Mouse (Mus musculus): ENCODE data around the gene Zbtb34. TPM values are rescaled to one million over a fixed set of nuclear protein-coding genes. Genes with fewer than 3 reads are reported as not detected.

Zbtb34 gene
- polyA plus RNA-seq, 1 experiment from 2014 or later, result 7.3 TPM

DNA sequence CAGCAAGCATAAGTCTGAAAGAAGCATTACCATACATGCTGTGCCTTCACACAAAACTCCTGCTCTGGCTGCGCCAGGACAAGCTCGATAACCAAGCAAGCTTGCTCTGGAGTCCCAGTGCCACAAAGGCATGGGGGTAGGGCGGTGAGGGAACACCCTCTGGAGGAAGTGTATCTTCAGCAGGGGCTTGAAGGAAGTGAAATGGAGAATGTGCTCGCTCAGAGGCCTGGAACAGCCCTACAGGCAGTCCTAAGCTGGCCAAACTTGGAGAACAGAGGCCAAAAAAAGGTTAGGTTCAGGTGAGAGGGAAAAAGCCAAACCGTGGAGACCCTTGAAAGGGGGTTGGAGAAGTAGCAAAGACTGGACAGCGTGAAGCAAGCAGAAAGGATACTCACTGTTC lies 1.8 kb downstream of the Zbtb34 start:
- Histone ChIP-seq H3K9ac (replicated peaks) (peak overlapping the region; percentile 99; the same call in 1 of the 2 replicates), H3K4me3 (replicated peaks) (peak overlapping the region; percentile 94; the same call in 1 of the 2 replicates), H3K4me1 (replicated peaks) (peaks cover 34% of the 10 kb centered on the region), H3K27me3 (no peaks in the 10 kb centered on the region), H3K27ac (no peak overlapping the region), H3K9me3 (no peaks in the 10 kb centered on the region), H3K4me2 (replicated peaks) (peak overlapping the region; percentile 97), H3K36me3 (peaks cover 21% of the 10 kb centered on the region)
- ATAC-seq, result no peak
- WGBS, result 45% methylated on average over 6 of the region's 6 CpGs

DNA sequence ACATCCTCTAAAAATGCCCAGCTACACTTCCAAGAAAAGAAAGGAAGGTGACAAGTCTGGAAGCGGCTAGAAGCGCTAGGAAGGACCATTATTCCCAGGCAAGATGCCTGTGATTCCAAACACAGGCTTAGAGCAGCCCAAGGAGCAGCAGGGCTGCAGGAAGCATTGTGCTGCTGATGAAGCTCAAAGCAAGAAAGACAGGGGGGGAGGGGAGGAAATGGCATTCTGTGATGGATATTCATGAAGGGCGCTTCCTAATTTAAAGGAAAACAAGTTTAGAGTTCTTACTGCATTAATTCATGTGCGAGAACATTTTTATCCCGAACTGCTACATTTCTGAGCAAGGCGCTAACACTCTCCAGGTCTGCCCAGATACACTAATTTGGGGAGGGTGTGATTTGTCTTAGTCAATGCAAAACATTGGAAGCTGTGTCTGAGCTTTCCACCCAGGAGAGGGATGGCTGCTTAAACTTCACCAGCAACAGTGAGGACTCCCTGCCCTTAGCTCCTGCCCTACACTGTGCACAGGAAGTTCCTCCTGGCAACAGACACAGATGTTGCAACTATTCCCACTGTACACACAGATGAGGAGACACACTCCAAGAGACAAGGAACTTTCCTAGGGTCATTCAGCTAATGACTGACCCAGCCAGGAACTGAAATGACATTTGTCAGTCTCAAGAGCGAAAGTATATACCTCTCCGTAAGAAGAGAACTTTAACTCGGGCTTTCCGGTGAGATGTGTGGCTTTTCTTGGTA lies 4.3 kb downstream of the Zbtb34 start:
- Histone ChIP-seq H3K4me3 (replicated peaks) (no peak overlapping the region), H3K9me3 (no peaks in the 10 kb centered on the region), H3K9ac (replicated peaks) (0 out of 2 replicates have a peak overlapping the region, but pooled peaks have one; percentile 28), H3K27ac (no peak overlapping the region), H3K36me3 (peaks cover 34% of the 10 kb centered on the region), H3K27me3 (no peaks in the 10 kb centered on the region), H3K4me1 (replicated peaks) (peaks cover 34% of the 10 kb centered on the region), H3K4me2 (replicated peaks) (no peak overlapping the region)
- ATAC-seq, result no peak
- 58% methylated on average over 10 of the region's 10 CpGs for WGBS

DNA sequence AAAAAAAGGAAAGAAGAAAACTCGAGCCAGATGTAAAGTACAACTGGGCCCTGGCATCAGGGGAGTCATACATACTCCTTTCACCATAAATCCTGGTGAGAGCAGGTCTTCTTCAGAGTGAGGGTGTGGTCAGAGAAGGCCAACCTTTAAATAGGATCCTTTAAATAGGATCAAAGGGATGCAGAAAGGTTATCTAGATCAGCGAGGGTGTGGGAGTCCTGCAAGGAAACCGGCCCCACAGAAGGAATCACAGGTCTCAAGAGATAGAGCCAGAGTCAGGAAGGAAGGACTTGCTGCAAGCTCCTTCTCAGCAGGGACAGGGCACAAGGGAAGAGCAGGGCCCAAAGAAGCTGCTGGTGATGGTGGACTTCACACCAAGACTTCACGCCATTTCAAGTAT lies 13.7 kb downstream of the Zbtb34 start:
- no peak overlapping the region for H3K9ac ChIP-seq (replicated peaks)

GRCm38 (mm10) chr2:33414019-33414418 lies 17.1 kb downstream of the Zbtb34 start:
- 93% methylated on average over 13 of the region's 13 CpGs for WGBS
- ATAC-seq, result no peak

More for the DNA sequence above, 13.7 kb downstream of the Zbtb34 start:
- Histone ChIP-seq H3K4me1 (replicated peaks) (no peaks in the 10 kb centered on the region), H3K9me3 (no peaks in the 10 kb centered on the region), H3K27me3 (no peaks in the 10 kb centered on the region), H3K4me2 (replicated peaks) (no peak overlapping the region), H3K4me3 (replicated peaks) (no peak overlapping the region), H3K36me3 (peaks cover 12% of the 10 kb centered on the region; the same call in 1 of the 2 replicates), H3K27ac (no peak overlapping the region)
- WGBS, result 90% methylated on average over 4 of the region's 4 CpGs
- no peak for ATAC-seq

DNA sequence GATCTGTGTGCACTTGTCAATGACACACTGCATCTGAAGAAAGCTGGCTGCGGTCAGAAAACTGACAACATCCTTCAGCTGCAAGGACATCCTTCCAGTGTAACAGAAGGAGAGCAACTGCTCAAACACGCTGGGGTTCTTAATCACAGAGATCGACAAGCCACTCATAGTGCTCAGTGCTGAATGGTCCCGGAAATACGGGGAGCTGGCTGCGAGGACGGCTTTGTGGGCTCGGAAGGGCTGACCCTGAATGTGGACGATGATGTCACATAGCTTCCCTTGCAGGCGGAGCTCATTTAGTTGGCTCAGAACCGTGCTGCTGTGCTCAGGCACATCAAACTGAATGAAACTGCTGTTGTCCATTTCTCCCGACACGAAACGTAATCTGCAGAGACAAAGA lies 19.0 kb downstream of the Zbtb34 start:
- peaks cover 42% of the 10 kb centered on the region for H3K36me3 ChIP-seq
- H3K27me3 ChIP-seq, result no peaks in the 10 kb centered on the region
- no peak overlapping the region for H3K27ac ChIP-seq
- H3K4me2 ChIP-seq (replicated peaks), result no peak overlapping the region
- H3K4me1 ChIP-seq (replicated peaks), result no peaks in the 10 kb centered on the region
- H3K9ac ChIP-seq (replicated peaks), result no peak overlapping the region
- no peaks in the 10 kb centered on the region for H3K9me3 ChIP-seq
- H3K4me3 ChIP-seq (replicated peaks), result no peak overlapping the region
- ATAC-seq, result no peak
- WGBS, result 85% methylated on average over 14 of the region's 14 CpGs

More at GRCm38 (mm10) chr2:33414019-33414418, 17.1 kb downstream of the Zbtb34 start:
- H3K4me3 ChIP-seq (replicated peaks), result no peak overlapping the region
- H3K4me1 ChIP-seq (replicated peaks), result no peaks in the 10 kb centered on the region
- H3K27me3 ChIP-seq, result no peaks in the 10 kb centered on the region
- no peaks in the 10 kb centered on the region for H3K9me3 ChIP-seq
- H3K36me3 ChIP-seq, result peaks cover 31% of the 10 kb centered on the region
- H3K9ac ChIP-seq (replicated peaks), result no peak overlapping the region
- H3K27ac ChIP-seq, result no peak overlapping the region
- no peak overlapping the region for H3K4me2 ChIP-seq (replicated peaks)

- Histone ChIP-seq H3K4me2 (replicated peaks) (no peak overlapping the region), H3K9me3 (no peaks in the 10 kb centered on the region), H3K4me3 (replicated peaks) (no peak overlapping the region), H3K36me3 (peaks cover 8% of the 10 kb centered on the region), H3K27ac (no peak overlapping the region), H3K4me1 (replicated peaks) (peaks cover 3% of the 10 kb centered on the region; the same call in 1 of the 2 replicates), H3K9ac (replicated peaks) (no peak overlapping the region), H3K27me3 (no peaks in the 10 kb centered on the region)
- ATAC-seq, result no peak
- 80% methylated on average over 4 of the region's 4 CpGs for WGBS
Observed at GRCm38 (mm10) chr2:33403511-33404003, 27.6 kb downstream of the Zbtb34 start.

DNA sequence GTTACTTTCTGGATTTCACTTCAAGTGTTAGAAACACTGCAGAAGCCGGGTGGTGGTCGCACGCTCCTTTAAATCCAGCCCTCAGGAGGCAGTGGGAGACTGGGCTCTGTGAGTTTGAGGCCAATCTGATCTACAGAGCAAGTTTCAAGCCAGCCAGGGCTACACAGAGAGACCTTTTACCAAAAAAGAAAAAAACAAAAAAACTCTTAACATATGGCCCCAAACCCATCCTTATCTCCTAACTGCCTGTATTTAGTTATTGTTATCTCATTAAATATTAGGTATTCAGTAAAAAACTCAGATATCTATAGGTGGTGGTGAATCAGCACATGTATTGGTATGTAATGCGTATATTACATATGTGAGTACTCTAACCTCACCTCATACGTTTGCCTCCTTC lies 28.5 kb downstream of the Zbtb34 start:
- 68% methylated on average over 5 of the region's 5 CpGs for WGBS
- H3K4me1 ChIP-seq (replicated peaks), result peaks cover 3% of the 10 kb centered on the region; the same call in 1 of the 2 replicates
- ATAC-seq, result no peak
- H3K27ac ChIP-seq, result no peak overlapping the region
- H3K4me2 ChIP-seq (replicated peaks), result no peak overlapping the region
- H3K9ac ChIP-seq (replicated peaks), result no peak overlapping the region
- no peaks in the 10 kb centered on the region for H3K9me3 ChIP-seq
- H3K4me3 ChIP-seq (replicated peaks), result no peak overlapping the region
- no peaks in the 10 kb centered on the region for H3K36me3 ChIP-seq
- no peaks in the 10 kb centered on the region for H3K27me3 ChIP-seq

- Histone ChIP-seq H3K4me2 (replicated peaks) (no peak overlapping the region), H3K4me1 (replicated peaks) (peaks cover 3% of the 10 kb centered on the region; the same call in 1 of the 2 replicates), H3K36me3 (no peaks in the 10 kb centered on the region), H3K9me3 (no peaks in the 10 kb centered on the region), H3K4me3 (replicated peaks) (no peak overlapping the region), H3K9ac (replicated peaks) (no peak overlapping the region), H3K27ac (no peak overlapping the region), H3K27me3 (no peaks in the 10 kb centered on the region)
- peak; percentile 50; the same call in 1 of the 2 replicates for ATAC-seq
- 38% methylated on average over 7 of the region's 7 CpGs for WGBS
Observed at GRCm38 (mm10) chr2:33402236-33402635, 28.9 kb downstream of the Zbtb34 start.

GRCm38 (mm10) chr2:33401217-33401616 lies 29.9 kb downstream of the Zbtb34 start:
- no peak overlapping the region for H3K4me2 ChIP-seq (replicated peaks)
- no peaks in the 10 kb centered on the region for H3K9me3 ChIP-seq
- no peak for ATAC-seq
- H3K27ac ChIP-seq, result no peak overlapping the region
- H3K4me1 ChIP-seq (replicated peaks), result no peaks in the 10 kb centered on the region
- H3K4me3 ChIP-seq (replicated peaks), result no peak overlapping the region
- no peaks in the 10 kb centered on the region for H3K27me3 ChIP-seq
- 38% methylated on average over 3 of the region's 3 CpGs for WGBS
- no peak overlapping the region for H3K9ac ChIP-seq (replicated peaks)
- no peaks in the 10 kb centered on the region for H3K36me3 ChIP-seq

- no peak overlapping the region for H3K4me3 ChIP-seq (replicated peaks)
- H3K36me3 ChIP-seq, result no peaks in the 10 kb centered on the region
- no peaks in the 10 kb centered on the region for H3K4me1 ChIP-seq (replicated peaks)
- ATAC-seq, result no peak
- WGBS, result 88% methylated on average over 5 of the region's 5 CpGs
- no peak overlapping the region for H3K9ac ChIP-seq (replicated peaks)
- H3K4me2 ChIP-seq (replicated peaks), result no peak overlapping the region
- H3K9me3 ChIP-seq, result no peaks in the 10 kb centered on the region
- no peak overlapping the region for H3K27ac ChIP-seq
- no peaks in the 10 kb centered on the region for H3K27me3 ChIP-seq
Observed at GRCm38 (mm10) chr2:33400541-33400940, 30.6 kb downstream of the Zbtb34 start.

- Histone ChIP-seq H3K36me3 (no peaks in the 10 kb centered on the region), H3K27me3 (no peaks in the 10 kb centered on the region), H3K27ac (no peak overlapping the region), H3K4me2 (replicated peaks) (no peak overlapping the region), H3K9me3 (no peaks in the 10 kb centered on the region), H3K9ac (replicated peaks) (no peak overlapping the region), H3K4me3 (replicated peaks) (no peak overlapping the region), H3K4me1 (replicated peaks) (0 out of 2 replicates have a peak, but pooled peaks cover 2% of the 10 kb centered on the region)
- no peak for ATAC-seq
- WGBS, result 75% methylated on average over 7 of the region's 7 CpGs
Observed at GRCm38 (mm10) chr2:33399091-33399490, 32.0 kb downstream of the Zbtb34 start.

DNA sequence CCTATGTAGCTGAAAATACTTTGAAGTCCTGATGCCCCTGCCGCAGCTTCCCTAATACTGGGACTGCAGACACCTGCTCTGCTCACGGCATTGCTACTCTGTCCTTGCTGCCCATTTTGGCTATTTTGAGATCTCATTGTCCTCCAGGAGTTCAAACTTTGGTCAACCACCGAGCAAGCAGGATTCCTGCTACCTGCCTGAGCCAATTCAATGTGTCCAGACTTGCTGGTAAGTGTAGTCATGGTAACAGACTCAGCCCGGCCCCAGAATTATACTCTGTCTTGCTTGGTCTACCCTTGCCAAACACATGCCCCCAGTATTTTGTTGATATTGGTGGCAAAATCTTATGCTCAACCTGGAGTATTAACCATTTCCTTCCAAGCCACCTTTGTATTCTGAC lies 34.1 kb downstream of the Zbtb34 start:
- H3K9ac ChIP-seq (replicated peaks), result no peak overlapping the region
- WGBS, result 82% methylated on average over 4 of the region's 4 CpGs
- H3K4me3 ChIP-seq (replicated peaks), result no peak overlapping the region
- 0 out of 2 replicates have a peak, but pooled peaks cover 7% of the 10 kb centered on the region for H3K4me1 ChIP-seq (replicated peaks)
- no peaks in the 10 kb centered on the region for H3K27me3 ChIP-seq
- no peak for ATAC-seq
- no peak overlapping the region for H3K4me2 ChIP-seq (replicated peaks)
- no peaks in the 10 kb centered on the region for H3K9me3 ChIP-seq
- no peak overlapping the region for H3K27ac ChIP-seq
- H3K36me3 ChIP-seq, result no peaks in the 10 kb centered on the region
